Mouse (Mus musculus): ENCODE results near the gene Vmn1r86. TPM values are rescaled to one million over a fixed set of nuclear protein-coding genes. Genes with fewer than 3 reads are reported as not detected.

Vmn1r86 gene
- polyA plus RNA-seq, 1 experiment from 2014 or later: not detected

- no peak overlapping the region for H3K4me3 ChIP-seq (ENCODE audit: low read depth, low read length)
- ATAC-seq (ENCODE audit: insufficient read depth): no peak
- H3K27me3 ChIP-seq (ENCODE audit: insufficient read depth, low read length): no peaks in the 10 kb centered on the region
- H3K9me3 ChIP-seq (ENCODE audit: low read depth, low read length): no peaks in the 10 kb centered on the region
- H3K4me1 ChIP-seq (ENCODE audit: insufficient read depth): no peaks in the 10 kb centered on the region
- H3K27ac ChIP-seq (ENCODE audit: low read depth): no peak overlapping the region
- no peak for TF ChIP-seq CTCF (IDR thresholded peaks at IDR 0.05; ENCODE audit: low read depth)
- DNase-seq: no peak
- no peak overlapping the region for H3K9ac ChIP-seq
- no peaks in the 10 kb centered on the region for H3K36me3 ChIP-seq (ENCODE audit: insufficient read depth)
- H3K4me2 ChIP-seq: no peak overlapping the region
- 89% methylated on average over 13 of the region's 13 CpGs for WGBS
These were observed 66.7 kb downstream of the Vmn1r86 start for GRCm38 (mm10) chr7:13053001-13053400.

Other genes starting within 250 kb of the Vmn1r86 start
- 4.3 and 4.7 TPM in 2 replicates for gene Zfp128, start 238.7 kb downstream of the Vmn1r86 start, polyA plus RNA-seq (2014; fragmentation: Nextera tagmentation; extraction: Ambion mirVana)
- 22.2 and 23.4 TPM in 2 replicates for gene Zscan22, start 222.1 kb downstream of the Vmn1r86 start, polyA plus RNA-seq (2014; fragmentation: Nextera tagmentation; extraction: Ambion mirVana)
- gene Rps5, start 197.6 kb downstream of the Vmn1r86 start, polyA plus RNA-seq (2014; fragmentation: Nextera tagmentation; extraction: Ambion mirVana): 1,356 and 1,409 TPM in 2 replicates
- gene Rnf225, start 192.5 kb downstream of the Vmn1r86 start, polyA plus RNA-seq (2014; fragmentation: Nextera tagmentation; extraction: Ambion mirVana): 0.73 and 0.97 TPM in 2 replicates
- gene Zfp324, start 154.1 kb downstream of the Vmn1r86 start, polyA plus RNA-seq (2014; fragmentation: Nextera tagmentation; extraction: Ambion mirVana): 9.6 and 11.1 TPM in 2 replicates
- gene Zfp446, start 142.1 kb downstream of the Vmn1r86 start, polyA plus RNA-seq (2014; fragmentation: Nextera tagmentation; extraction: Ambion mirVana): 8.1 TPM in 2 replicates
- gene Slc27a5, start 121.7 kb downstream of the Vmn1r86 start, polyA plus RNA-seq (2014; fragmentation: Nextera tagmentation; extraction: Ambion mirVana): not detected in 2 replicates
- gene Trim28, start 120.8 kb downstream of the Vmn1r86 start, polyA plus RNA-seq (2014; fragmentation: Nextera tagmentation; extraction: Ambion mirVana): 458 and 511 TPM in 2 replicates
- gene Zbtb45, start 109.9 kb downstream of the Vmn1r86 start, polyA plus RNA-seq (2014; fragmentation: Nextera tagmentation; extraction: Ambion mirVana): 29.8 and 30.4 TPM in 2 replicates
- 123 and 128 TPM in 2 replicates for gene Chmp2a, start 85.1 kb downstream of the Vmn1r86 start, polyA plus RNA-seq (2014; fragmentation: Nextera tagmentation; extraction: Ambion mirVana)
- 150 and 168 TPM in 2 replicates for gene Ube2m, start 81.6 kb downstream of the Vmn1r86 start, polyA plus RNA-seq (2014; fragmentation: Nextera tagmentation; extraction: Ambion mirVana)
- 2.3 and 3.3 TPM in 2 replicates for gene Mzf1, start 65.2 kb downstream of the Vmn1r86 start, polyA plus RNA-seq (2014; fragmentation: Nextera tagmentation; extraction: Ambion mirVana)
- gene Vmn1r85, start 24.7 kb downstream of the Vmn1r86 start, polyA plus RNA-seq (2014; fragmentation: Nextera tagmentation; extraction: Ambion mirVana): not detected in 2 replicates
- not detected in 2 replicates for gene Vmn1r87, start 20.2 kb upstream of the Vmn1r86 start, polyA plus RNA-seq (2014; fragmentation: Nextera tagmentation; extraction: Ambion mirVana)
- gene Vmn1r88, start 39.7 kb upstream of the Vmn1r86 start, polyA plus RNA-seq (2014; fragmentation: Nextera tagmentation; extraction: Ambion mirVana): not detected in 2 replicates
- gene Vmn1r89, start 93.1 kb upstream of the Vmn1r86 start, polyA plus RNA-seq (2014; fragmentation: Nextera tagmentation; extraction: Ambion mirVana): not detected in 2 replicates
- 122 and 135 TPM in 2 replicates for gene Lig1, start 157.4 kb upstream of the Vmn1r86 start, polyA plus RNA-seq (2014; fragmentation: Nextera tagmentation; extraction: Ambion mirVana)
- gene Zswim9, start 158.8 kb upstream of the Vmn1r86 start, polyA plus RNA-seq (2014; fragmentation: Nextera tagmentation; extraction: Ambion mirVana): 8.1 and 10.2 TPM in 2 replicates
- 1.5 and 1.6 TPM in 2 replicates for gene Pla2g4c, start 204.7 kb upstream of the Vmn1r86 start, polyA plus RNA-seq (2014; fragmentation: Nextera tagmentation; extraction: Ambion mirVana)

All from lung, embryonic 14.5 days (tissue).